Mouse (Mus musculus) kidney, adult 2 months (tissue): ENCODE data around the gene Mtmr12. TPM values are rescaled to one million over a fixed set of nuclear protein-coding genes. Genes with fewer than 3 reads are reported as not detected.

Source experiments
- DNase-seq: peaks from one replicate; pipeline ENCODE4 v3.0.0; 2021
- H3K27ac ChIP-seq: fragments of 200-500 bp; 2 replicates; pipeline ENCODE4 v1.5.1; 2012; ENCODE audit warnings: low read depth, low read length, control low read depth, inconsistent platforms; ENCODE audit not compliant: insufficient read depth
- H3K27me3 ChIP-seq: fragments of 200-500 bp; replicated peaks from 2 replicates; pipeline ENCODE4 v1.6.1; 2012; ENCODE audit warnings: mild to moderate bottlenecking, moderate library complexity, low read length, inconsistent platforms; ENCODE audit not compliant: control insufficient read depth, insufficient read depth
- H3K36me3 ChIP-seq: fragments of 200-500 bp; 2 replicates; pipeline ENCODE4 v1.6.1; 2012; ENCODE audit warnings: mild to moderate bottlenecking, moderate library complexity, low read length, inconsistent platforms; ENCODE audit not compliant: control insufficient read depth, insufficient read depth
- H3K4me1 ChIP-seq: fragments of 200-500 bp; 2 replicates; pipeline ENCODE4 v1.6.1; 2011; ENCODE audit warnings: low read length; ENCODE audit not compliant: control insufficient read depth, insufficient read depth
- H3K4me3 ChIP-seq: fragments of 200-500 bp; 2 replicates; pipeline ENCODE4 v1.5.1; 2011; ENCODE audit warnings: mild to moderate bottlenecking, low read depth, low read length, control low read depth; ENCODE audit not compliant: insufficient read depth
- CTCF ChIP-seq: fragments of 200-500 bp; conservative IDR thresholded peaks from 2 replicates; pipeline ENCODE4 v1.5.1; 2011; ENCODE audit warnings: low read depth, mild to moderate bottlenecking, control low read depth, low read length, moderate library complexity, mixed read lengths; ENCODE audit not compliant: insufficient read depth, insufficient read length
- POLR2A ChIP-seq: fragments of 200-500 bp; IDR thresholded peaks from one replicate; pipeline ENCODE4 v1.6.1; 2011; ENCODE audit warnings: low read depth, low read length, control low read depth
- WGBS: fragments of 180-500 bp; shearing (Covaris S2); methylation state at CpG from one replicate; pipeline ENCODE4 v1.1.7; 2018; 5-methylcytosine and 5-hydroxymethylcytosine counted together
- polyA plus RNA-seq: library from polyadenylated mRNA; depleted of rRNA; stranded (reverse); fragments of >200 nt; gene quantifications from 2 replicates; pipeline ENCODE4 v1.2.3, GENCODE M21; 2012

Gene Mtmr12
- polyA plus RNA-seq, 1 experiment: 28.1 TPM

- H3K27me3 ChIP-seq: no peaks in the 10 kb centered on the region
- no peak for DNase-seq
These were observed 75.0 kb downstream of the Mtmr12 start for GRCm38 (mm10) chr15:12279816-12280215.

GRCm38 (mm10) chr15:12284794-12285534 lies 80.1 kb downstream of the Mtmr12 start:
- no peak for TF ChIP-seq CTCF
- no peak for TF ChIP-seq POLR2A
- H3K36me3 ChIP-seq: no peaks in the 10 kb centered on the region
- DNase-seq: no peak
- H3K4me3 ChIP-seq: no peak overlapping the region
- H3K27ac ChIP-seq: no peak overlapping the region
- no peaks in the 10 kb centered on the region for H3K27me3 ChIP-seq
- 71% methylated on average over 6 of the region's 6 CpGs for WGBS
- no peaks in the 10 kb centered on the region for H3K4me1 ChIP-seq

More at GRCm38 (mm10) chr15:12279816-12280215, 75.0 kb downstream of the Mtmr12 start:
- 91% methylated on average over 1 of the region's 1 CpGs for WGBS
- TF ChIP-seq POLR2A (no peak), CTCF (no peak)
- Histone ChIP-seq H3K36me3 (no peaks in the 10 kb centered on the region), H3K4me1 (no peaks in the 10 kb centered on the region), H3K27ac (no peak overlapping the region), H3K4me3 (no peak overlapping the region)

DNA sequence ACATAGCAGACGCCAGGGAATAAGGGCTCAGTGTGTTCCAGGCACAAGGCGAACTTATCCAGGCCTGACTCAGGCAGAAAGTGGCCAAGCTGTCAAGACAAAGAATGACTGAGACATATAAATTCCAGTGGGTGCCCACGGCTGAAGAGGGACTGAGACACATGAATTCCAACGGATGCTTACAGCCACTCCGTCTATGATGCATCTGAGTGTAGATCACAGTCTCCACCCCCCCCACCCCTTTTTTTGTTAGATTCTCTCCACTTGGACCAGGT lies 80.6 kb downstream of the Mtmr12 start:
- no peak for DNase-seq
- no peak overlapping the region for H3K27ac ChIP-seq
- 77% methylated on average over 5 of the region's 5 CpGs for WGBS

DNA sequence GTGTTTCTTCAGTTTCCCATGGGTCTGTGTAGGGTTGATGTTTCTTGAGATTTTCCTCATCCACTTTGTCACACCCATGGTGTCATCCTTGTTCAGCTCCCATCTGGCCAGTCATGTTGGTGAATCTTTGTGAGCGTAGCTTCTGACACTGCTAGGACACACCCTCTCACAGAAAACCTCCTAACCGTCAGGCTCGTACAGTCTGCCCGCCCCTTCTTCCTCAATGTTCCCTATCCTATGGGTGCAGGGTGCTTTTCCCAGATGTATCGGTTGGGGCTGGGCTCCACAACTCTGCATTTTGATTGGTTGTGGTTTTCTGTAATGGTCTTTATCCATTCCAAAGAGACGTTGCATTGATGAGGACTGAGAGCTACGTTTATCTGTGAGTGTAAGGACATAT lies 85.5 kb downstream of the Mtmr12 start:
- Histone ChIP-seq H3K4me3 (no peak overlapping the region), H3K27ac (no peak overlapping the region), H3K27me3 (no peaks in the 10 kb centered on the region), H3K36me3 (no peaks in the 10 kb centered on the region), H3K4me1 (no peaks in the 10 kb centered on the region)
- TF ChIP-seq CTCF (no peak), POLR2A (no peak)
- WGBS: 90% methylated on average over 7 of the region's 7 CpGs
- DNase-seq: no peak

More for the DNA sequence above, 80.6 kb downstream of the Mtmr12 start:
- Histone ChIP-seq H3K4me3 (no peak overlapping the region), H3K36me3 (no peaks in the 10 kb centered on the region), H3K27me3 (no peaks in the 10 kb centered on the region), H3K4me1 (no peaks in the 10 kb centered on the region)
- no peak for TF ChIP-seq POLR2A
- no peak for TF ChIP-seq CTCF

DNA sequence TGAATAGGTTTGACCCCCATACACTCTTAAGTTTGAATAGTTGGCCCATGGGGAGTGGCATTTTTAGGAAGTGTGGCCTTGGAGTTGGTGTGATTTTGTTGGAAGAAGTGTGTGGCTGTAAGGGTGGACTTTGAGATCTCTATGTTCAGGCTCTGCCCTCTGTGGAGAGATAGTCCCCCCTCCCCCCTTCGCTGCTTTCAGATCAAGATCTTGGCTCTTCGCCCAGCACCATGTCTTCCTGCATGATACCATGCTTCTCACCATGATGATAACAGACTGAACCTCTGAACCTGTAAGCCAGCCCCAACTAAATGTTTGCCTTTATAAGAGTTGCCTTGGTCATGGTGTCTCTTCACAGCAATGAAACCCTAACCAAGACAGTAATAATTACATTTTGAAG lies 86.9 kb downstream of the Mtmr12 start:
- Histone ChIP-seq H3K36me3 (no peaks in the 10 kb centered on the region), H3K27me3 (no peaks in the 10 kb centered on the region), H3K4me3 (no peak overlapping the region), H3K4me1 (no peaks in the 10 kb centered on the region), H3K27ac (no peak overlapping the region)
- DNase-seq: no peak
- TF ChIP-seq CTCF (no peak), POLR2A (no peak)
- 82% methylated on average over 2 of the region's 2 CpGs for WGBS

GRCm38 (mm10) chr15:12296228-12296627 lies 91.4 kb downstream of the Mtmr12 start:
- Histone ChIP-seq H3K27ac (no peak overlapping the region), H3K36me3 (no peaks in the 10 kb centered on the region), H3K4me1 (peaks cover 11% of the 10 kb centered on the region; the same call in 1 of the 2 replicates), H3K27me3 (no peaks in the 10 kb centered on the region), H3K4me3 (no peak overlapping the region)
- no peak for DNase-seq
- TF ChIP-seq CTCF (no peak), POLR2A (no peak)
- 67% methylated on average over 2 of the region's 2 CpGs for WGBS

- peak; percentile 68 for DNase-seq
- no peaks in the 10 kb centered on the region for H3K36me3 ChIP-seq
- peak overlapping the region; percentile 49; the same call in 1 of the 2 replicates for H3K27ac ChIP-seq
- peaks cover 11% of the 10 kb centered on the region; the same call in 1 of the 2 replicates for H3K4me1 ChIP-seq
- H3K4me3 ChIP-seq: no peak overlapping the region
- no peaks in the 10 kb centered on the region for H3K27me3 ChIP-seq
- 49% methylated on average over 7 of the region's 7 CpGs for WGBS
- TF ChIP-seq CTCF (no peak), POLR2A (no peak)
These were observed 93.5 kb downstream of the Mtmr12 start for GRCm38 (mm10) chr15:12298231-12298737.
